Mouse (Mus musculus): ENCODE data around the gene Usp37.

The Usp37 gene

GRCm38 (mm10) chr1:74386714-74387385 lies 157.2 kb downstream of the Usp37 start:
- Histone ChIP-seq H3K27me3 (ENCODE audit: control insufficient read depth, insufficient read depth, low read length, poor library complexity, severe bottlenecking) (no peaks in the 10 kb centered on the region), H3K36me3 (ENCODE audit: control insufficient read depth, insufficient read depth, low read length, poor library complexity, severe bottlenecking) (no peaks in the 10 kb centered on the region)
- DNase-seq (ENCODE audit: low read depth, low spot score) = peak; percentile 94

GRCm38 (mm10) chr1:74386363-74386713 lies 157.7 kb downstream of the Usp37 start:
- DNase-seq (ENCODE audit: low read depth, low spot score) = no peak

GRCm38 (mm10) chr1:74385531-74385930 lies 158.6 kb downstream of the Usp37 start:
- no peak for DNase-seq (ENCODE audit: low read depth, low spot score)
- Histone ChIP-seq H3K36me3 (ENCODE audit: control insufficient read depth, insufficient read depth, low read length, poor library complexity, severe bottlenecking) (no peaks in the 10 kb centered on the region), H3K27me3 (ENCODE audit: control insufficient read depth, insufficient read depth, low read length, poor library complexity, severe bottlenecking) (no peaks in the 10 kb centered on the region)

More at GRCm38 (mm10) chr1:74386363-74386713, 157.7 kb downstream of the Usp37 start:
- no peaks in the 10 kb centered on the region for H3K36me3 ChIP-seq (ENCODE audit: control insufficient read depth, insufficient read depth, low read length, poor library complexity, severe bottlenecking)
- H3K27me3 ChIP-seq (ENCODE audit: control insufficient read depth, insufficient read depth, low read length, poor library complexity, severe bottlenecking) = no peaks in the 10 kb centered on the region
